Mouse (Mus musculus) myocyte (in vitro differentiated cells): Measurements from ENCODE around the gene Ajap1. TPM values are rescaled to one million over a fixed set of nuclear protein-coding genes. Genes with fewer than 3 reads are reported as not detected.

ENCODE experiments used
- H3K27me3 ChIP-seq: one replicate; pipeline ENCODE4 v1.6.1; 2011; ENCODE audit not compliant: control insufficient read depth, insufficient read depth, insufficient read length
- H3K36me3 ChIP-seq: one replicate; pipeline ENCODE4 v1.6.1; 2011; ENCODE audit not compliant: control insufficient read depth, insufficient read depth
- H3K4me2 ChIP-seq: one replicate; pipeline ENCODE4 v1.6.1; 2011; ENCODE audit warnings: low read depth, control low read depth
- H3K4me3 ChIP-seq: one replicate; pipeline ENCODE4 v1.5.1; 2011; ENCODE audit warnings: mild to moderate bottlenecking, control low read depth, moderate library complexity
- H3K79me2 ChIP-seq: one replicate; pipeline ENCODE4 v1.6.1; 2011; ENCODE audit not compliant: control insufficient read depth, insufficient read depth
- H3ac ChIP-seq: one replicate; pipeline ENCODE4 v1.6.1; 2011; ENCODE audit not compliant: control insufficient read depth, insufficient read length
- CEBPB ChIP-seq: IDR thresholded peaks from 2 replicates; pipeline ENCODE4 v1.6.1; 2011; ENCODE audit warnings: mild to moderate bottlenecking, moderate library complexity; ENCODE audit not compliant: poor library complexity, insufficient read depth, severe bottlenecking
- E2F4 ChIP-seq: IDR thresholded peaks from one replicate; pipeline ENCODE4 v1.6.1; 2011; ENCODE audit warnings: mild to moderate bottlenecking, control low read depth, moderate library complexity; ENCODE audit not compliant: insufficient read depth
- MAX ChIP-seq: IDR thresholded peaks from one replicate; pipeline ENCODE4 v1.6.1; 2011; ENCODE audit warnings: low read depth, mild to moderate bottlenecking, control low read depth
- MYOD1 ChIP-seq, 3 experiments: IDR thresholded peaks; one replicate each; pipeline ENCODE4 v1.6.1; 2011; ENCODE audit warnings: control low read depth in 2 of 3, low read depth in 2 of 3, mild to moderate bottlenecking in 2 of 3, moderate library complexity in 1 of 3; ENCODE audit not compliant: insufficient read length in 2 of 3, control insufficient read depth in 1 of 3
- MYOG ChIP-seq, 3 experiments: IDR thresholded peaks; one replicate each; pipeline ENCODE4 v1.6.1; 2011; ENCODE audit warnings: control low read depth in 2 of 3, low read depth in 2 of 3, mild to moderate bottlenecking in 2 of 3; ENCODE audit not compliant: insufficient read length in 2 of 3, control insufficient read depth in 1 of 3, insufficient read depth in 1 of 3
- POLR2A ChIP-seq: IDR thresholded peaks from one replicate; pipeline ENCODE4 v1.6.1; 2011; ENCODE audit warnings: low read depth, mild to moderate bottlenecking, control low read depth, moderate library complexity; ENCODE audit not compliant: insufficient read length
- POLR2AphosphoS2 ChIP-seq: IDR thresholded peaks from one replicate; pipeline ENCODE4 v1.6.1; 2011; ENCODE audit warnings: low read depth, control low read depth; ENCODE audit not compliant: insufficient read length
- REST ChIP-seq: IDR thresholded peaks from one replicate; pipeline ENCODE4 v1.6.1; 2011; ENCODE audit warnings: mild to moderate bottlenecking, control low read depth, moderate library complexity; ENCODE audit not compliant: insufficient read depth, insufficient read length
- SRF ChIP-seq: IDR thresholded peaks from one replicate; pipeline ENCODE4 v1.6.1; 2011; ENCODE audit warnings: low read depth; ENCODE audit not compliant: control insufficient read depth, insufficient read length
- TCF12 ChIP-seq: IDR thresholded peaks from one replicate; pipeline ENCODE4 v1.6.1; 2011; ENCODE audit warnings: mild to moderate bottlenecking, control low read depth; ENCODE audit not compliant: poor library complexity, insufficient read depth, severe bottlenecking
- TCF3 ChIP-seq: IDR thresholded peaks from one replicate; pipeline ENCODE4 v1.6.1; 2011; ENCODE audit warnings: low read depth, control low read depth; ENCODE audit not compliant: insufficient read length
- USF1 ChIP-seq: IDR thresholded peaks from one replicate; pipeline ENCODE4 v1.6.1; 2011; ENCODE audit warnings: low read depth, mild to moderate bottlenecking, control low read depth, moderate library complexity
- polyA plus RNA-seq: library from polyadenylated mRNA; unstranded; fragments of >200 nt; fragmentation: generic; extraction: Trizol; gene quantifications from one replicate; pipeline ENCODE4 v1.2.1, GENCODE M21; 2012; ENCODE audit warnings: missing spikeins

Ajap1 gene
- polyA plus RNA-seq, 1 experiment = not detected

DNA sequence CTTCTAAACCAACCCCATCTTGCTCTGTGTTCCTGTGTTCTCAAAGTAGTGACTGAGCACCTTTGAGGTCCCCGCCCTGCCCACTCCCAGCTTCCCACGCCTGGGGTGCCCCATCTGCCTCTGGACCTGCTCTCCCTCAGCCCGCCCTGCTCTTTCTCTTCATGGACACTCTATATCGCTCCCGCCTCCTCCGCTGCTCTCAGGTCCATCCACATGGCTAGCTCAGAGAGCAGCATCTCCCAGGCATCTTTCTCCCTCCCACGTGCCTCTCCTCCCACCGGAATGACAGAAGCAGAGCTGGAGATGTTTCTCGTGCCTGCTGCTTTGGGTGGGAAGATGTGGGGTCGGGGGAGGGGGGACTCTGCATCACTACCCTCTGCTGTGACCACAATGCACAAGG lies 58.3 kb downstream of the Ajap1 start:
- no peak for TF ChIP-seq POLR2AphosphoS2
- no peak for TF ChIP-seq CEBPB
- no peak for TF ChIP-seq MYOG (IDR thresholded peaks at IDR 0.05; ENCODE audit: control insufficient read depth in 1 of 3, insufficient read depth in 1 of 3, insufficient read length in 2 of 3, low read depth in 2 of 3)
- TF ChIP-seq MYOD1 (IDR thresholded peaks at IDR 0.05; ENCODE audit: control insufficient read depth in 1 of 3, insufficient read length in 2 of 3, low read depth in 2 of 3) = no peak
- TF ChIP-seq TCF12 = no peak
- no peak for TF ChIP-seq TCF3
- TF ChIP-seq REST = no peak
- no peak for TF ChIP-seq USF1
- TF ChIP-seq E2F4 = no peak
- no peak for TF ChIP-seq POLR2A
- no peak for TF ChIP-seq MAX
- TF ChIP-seq SRF = no peak
- no peak overlapping the region for H3ac ChIP-seq

DNA sequence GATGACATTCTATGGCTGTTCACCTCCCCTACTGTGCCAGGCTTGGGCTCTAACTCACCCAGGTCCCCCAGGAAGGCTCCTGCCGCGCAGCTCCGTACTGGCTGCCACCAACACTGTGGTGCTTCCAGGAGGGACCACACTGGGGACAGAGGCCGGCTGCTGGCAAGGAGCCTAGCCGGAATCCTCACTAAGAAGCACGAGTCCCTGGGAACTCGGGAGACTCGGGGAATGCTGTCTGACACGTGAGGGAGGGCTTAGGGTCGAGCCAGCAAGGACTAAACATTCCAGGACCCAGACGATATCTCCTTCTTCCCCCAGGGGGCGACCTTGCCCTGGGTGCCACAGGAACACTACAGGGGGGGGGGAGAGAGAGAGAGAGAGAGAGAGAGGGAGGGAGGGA lies 64.7 kb downstream of the Ajap1 start:
- H3K4me3 ChIP-seq = no peak overlapping the region

More for the DNA sequence above, 58.3 kb downstream of the Ajap1 start:
- Histone ChIP-seq H3K4me3 (no peak overlapping the region), H3K27me3 (no peaks in the 10 kb centered on the region), H3K79me2 (no peaks in the 10 kb centered on the region), H3K4me2 (no peak overlapping the region), H3K36me3 (no peaks in the 10 kb centered on the region)

DNA sequence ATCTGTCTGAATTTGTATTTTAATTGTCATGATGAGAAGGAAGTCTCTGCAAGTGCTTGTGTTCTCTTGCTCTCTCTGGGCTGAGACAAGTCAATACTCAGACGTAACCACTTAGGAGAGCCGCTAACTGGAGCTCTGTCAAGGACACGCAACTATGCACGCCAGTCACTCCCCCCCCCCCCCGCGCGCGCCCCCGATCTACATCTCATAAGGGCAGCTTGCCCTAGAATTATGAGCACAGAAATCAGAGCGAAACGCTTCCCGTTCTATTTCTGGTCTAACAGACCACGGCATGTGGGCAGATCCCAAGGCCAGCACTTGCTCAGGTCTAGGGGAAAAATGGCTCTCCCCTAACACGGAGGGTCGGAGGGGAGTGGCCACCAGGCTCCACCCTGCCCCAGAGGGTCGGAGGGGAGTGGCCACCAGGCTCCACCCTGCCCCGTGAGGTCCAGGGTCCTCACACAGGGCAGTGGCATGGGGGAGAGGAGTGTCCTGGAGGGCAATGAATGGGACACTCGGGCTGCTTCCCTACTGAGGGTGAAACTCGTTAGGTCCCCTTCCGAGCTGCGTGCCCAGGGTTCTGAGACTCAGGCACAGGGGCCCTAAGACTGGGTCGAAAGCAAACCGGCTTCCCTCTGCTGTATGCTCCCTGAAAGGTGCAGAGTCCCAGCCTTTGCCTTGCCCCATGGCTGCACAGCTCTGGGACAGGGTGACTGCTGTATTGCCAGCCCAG lies 65.3 kb downstream of the Ajap1 start:
- Histone ChIP-seq H3ac (no peak overlapping the region), H3K79me2 (no peaks in the 10 kb centered on the region), H3K4me3 (no peak overlapping the region), H3K27me3 (no peaks in the 10 kb centered on the region), H3K36me3 (no peaks in the 10 kb centered on the region), H3K4me2 (no peak overlapping the region)
- TF ChIP-seq E2F4 (no peak), USF1 (no peak), REST (no peak), MYOD1 (IDR thresholded peaks at IDR 0.05; ENCODE audit: control insufficient read depth in 1 of 3, insufficient read length in 2 of 3, low read depth in 2 of 3) (no peak), SRF (no peak), POLR2A (no peak), POLR2AphosphoS2 (no peak), MAX (no peak), TCF3 (no peak), MYOG (IDR thresholded peaks at IDR 0.05; ENCODE audit: control insufficient read depth in 1 of 3, insufficient read depth in 1 of 3, insufficient read length in 2 of 3, low read depth in 2 of 3) (no peak), TCF12 (no peak)

More for the DNA sequence above, 64.7 kb downstream of the Ajap1 start:
- Histone ChIP-seq H3ac (no peak overlapping the region), H3K36me3 (no peaks in the 10 kb centered on the region), H3K79me2 (no peaks in the 10 kb centered on the region), H3K4me2 (no peak overlapping the region), H3K27me3 (no peaks in the 10 kb centered on the region)
- TF ChIP-seq USF1 (no peak), MAX (no peak), SRF (no peak), POLR2AphosphoS2 (no peak), E2F4 (no peak), MYOG (IDR thresholded peaks at IDR 0.05; ENCODE audit: control insufficient read depth in 1 of 3, insufficient read depth in 1 of 3, insufficient read length in 2 of 3, low read depth in 2 of 3) (no peak), POLR2A (no peak), REST (no peak), TCF3 (no peak), CEBPB (no peak), TCF12 (no peak)

DNA sequence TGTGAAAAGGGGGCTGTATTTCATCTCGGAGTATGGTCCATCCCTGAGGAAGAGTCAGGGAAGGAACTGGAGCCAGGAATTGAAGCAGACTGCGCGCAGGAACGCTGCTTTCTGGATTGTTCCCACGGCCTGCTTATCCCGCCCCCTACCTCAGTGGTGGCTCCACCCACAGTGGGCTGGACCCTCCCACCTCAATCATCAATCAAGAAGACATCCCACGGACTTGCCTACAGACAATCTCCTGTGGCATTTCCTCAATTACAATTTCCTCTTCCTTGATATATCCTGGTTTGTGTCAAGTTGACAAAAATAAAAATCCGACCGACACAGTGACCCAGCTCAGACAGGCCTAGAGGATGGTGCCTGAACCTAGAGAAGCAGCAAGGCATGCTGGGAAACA lies 66.5 kb downstream of the Ajap1 start:
- Histone ChIP-seq H3K4me2 (no peak overlapping the region), H3K36me3 (no peaks in the 10 kb centered on the region), H3K27me3 (no peaks in the 10 kb centered on the region), H3K4me3 (no peak overlapping the region), H3ac (no peak overlapping the region), H3K79me2 (no peaks in the 10 kb centered on the region)
- TF ChIP-seq POLR2AphosphoS2 (no peak), POLR2A (no peak), E2F4 (no peak), USF1 (no peak), MYOD1 (IDR thresholded peaks at IDR 0.05; ENCODE audit: control insufficient read depth in 1 of 3, insufficient read length in 2 of 3, low read depth in 2 of 3) (no peak), TCF12 (no peak), CEBPB (no peak), TCF3 (no peak), MYOG (IDR thresholded peaks at IDR 0.05; ENCODE audit: control insufficient read depth in 1 of 3, insufficient read depth in 1 of 3, insufficient read length in 2 of 3, low read depth in 2 of 3) (no peak), REST (no peak), MAX (no peak), SRF (no peak)
